Mouse (Mus musculus): ENCODE measurements around the gene Eno2.

The Eno2 gene

DNA sequence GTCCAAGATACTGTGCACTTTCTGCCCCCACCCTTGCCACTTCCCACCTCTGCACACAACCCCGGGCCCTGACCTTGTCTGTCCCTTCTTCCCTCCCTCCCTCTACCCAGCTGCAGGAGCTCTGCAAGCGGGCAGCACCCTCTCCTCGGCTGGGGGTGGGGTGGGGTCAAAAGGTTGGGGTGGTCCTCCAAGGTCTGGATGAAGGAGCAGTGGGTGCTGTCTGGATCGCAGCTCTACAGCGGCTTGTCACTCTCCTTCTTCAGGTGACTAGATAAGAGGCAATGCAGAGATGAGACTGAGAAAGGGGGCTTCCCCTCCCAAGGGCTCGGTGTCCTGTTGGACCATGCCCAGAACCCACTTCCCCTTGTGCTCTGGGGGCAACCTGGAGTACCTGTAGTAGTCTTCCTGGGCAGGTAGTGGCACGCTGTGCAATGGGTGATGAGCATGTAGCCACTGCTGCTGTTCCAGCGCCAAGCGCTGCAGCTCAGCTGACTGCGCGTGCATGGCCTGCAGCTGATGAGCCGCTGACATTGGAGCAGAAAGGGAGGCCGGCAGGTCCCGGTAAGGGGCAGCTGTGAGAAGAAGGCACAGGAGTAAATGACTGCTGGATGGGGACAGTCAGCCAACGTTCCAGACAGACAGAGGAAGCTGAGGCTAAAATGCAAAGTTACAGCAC is 26.5 kb downstream of the Eno2 start:
- CTCF ChIA-PET: interaction anchor here (0.6 to 3.8 kb wide), 3 partner anchors 16 to 267 kb away, joined by 3 to 22 read pairs (median 7); no protein-coding TSS in a partner anchor

DNA sequence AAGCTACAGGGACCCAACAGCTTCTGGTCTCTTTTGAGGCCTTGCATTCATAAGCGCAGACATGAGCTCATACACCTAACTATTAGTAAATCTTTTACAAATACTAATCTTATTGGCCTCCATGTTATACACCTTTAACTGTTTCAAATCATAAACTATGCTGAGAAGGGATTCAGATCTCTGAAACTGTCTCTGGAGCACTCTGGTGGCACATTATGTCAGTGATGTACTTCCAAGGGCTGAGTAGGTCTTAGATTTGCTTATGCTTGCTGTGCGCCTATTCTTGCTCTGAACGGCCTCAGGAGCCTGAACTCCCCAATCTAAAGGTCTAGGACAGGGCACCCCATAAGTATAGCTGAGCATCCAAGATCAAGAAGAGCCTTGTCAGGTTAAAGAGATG is 27.6 kb downstream of the Eno2 start:
- CTCF ChIA-PET: interaction anchor here (1.3 to 3.8 kb wide), 2 partner anchors 16 to 26 kb away, joined by 4 to 22 read pairs; no protein-coding TSS in a partner anchor

DNA sequence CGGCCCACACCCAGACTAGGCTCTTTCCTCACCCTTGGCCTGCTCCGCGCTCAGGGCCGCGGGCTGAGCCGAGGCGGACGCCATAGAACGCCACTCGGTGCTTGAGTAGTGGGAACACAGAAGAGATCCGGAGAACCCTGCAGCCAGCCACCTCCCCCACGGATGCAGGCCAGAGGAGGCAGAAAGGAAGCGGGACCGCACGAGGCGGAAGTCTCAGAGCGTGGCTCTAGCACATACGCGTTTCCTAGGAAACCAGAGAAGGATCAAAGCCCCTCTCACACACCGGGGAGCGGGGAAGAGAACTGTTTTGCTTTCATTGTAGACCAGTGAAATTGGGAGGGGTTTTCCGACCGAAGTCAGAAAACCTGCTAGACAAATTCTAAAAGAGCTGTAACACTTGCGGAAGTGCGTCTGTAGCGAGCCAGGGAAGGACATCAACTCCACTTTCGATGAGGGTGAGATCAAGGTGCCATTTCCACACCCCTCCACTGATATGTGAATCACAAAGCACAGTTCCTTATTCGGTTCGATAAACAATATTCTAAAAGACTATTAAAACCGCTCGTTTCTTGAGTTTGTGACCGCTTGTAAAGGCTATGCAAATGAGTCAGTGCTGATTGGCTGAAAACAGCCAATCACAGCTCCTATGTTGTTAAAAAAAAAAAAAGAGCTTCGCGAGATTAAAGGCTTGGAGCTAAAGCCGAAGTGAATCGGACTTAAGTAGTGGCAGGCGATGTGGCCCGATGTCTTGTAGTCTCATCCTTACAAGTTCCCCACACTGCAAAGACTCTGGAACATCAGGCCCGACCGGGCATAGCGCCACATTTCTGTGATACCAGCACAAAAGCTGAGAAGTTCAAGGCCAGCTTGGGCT is 28.3 kb downstream of the Eno2 start, which contains the start of gene Grcc10:
Grcc10 (minus strand) TSS at position 487 of the 874 bp plus-strand sequence.
- CTCF ChIA-PET: interaction anchor here (1.0 to 3.8 kb wide), 4 partner anchors 16 to 38 kb away, joined by 3 to 22 read pairs (median 4); no protein-coding TSS in a partner anchor

DNA sequence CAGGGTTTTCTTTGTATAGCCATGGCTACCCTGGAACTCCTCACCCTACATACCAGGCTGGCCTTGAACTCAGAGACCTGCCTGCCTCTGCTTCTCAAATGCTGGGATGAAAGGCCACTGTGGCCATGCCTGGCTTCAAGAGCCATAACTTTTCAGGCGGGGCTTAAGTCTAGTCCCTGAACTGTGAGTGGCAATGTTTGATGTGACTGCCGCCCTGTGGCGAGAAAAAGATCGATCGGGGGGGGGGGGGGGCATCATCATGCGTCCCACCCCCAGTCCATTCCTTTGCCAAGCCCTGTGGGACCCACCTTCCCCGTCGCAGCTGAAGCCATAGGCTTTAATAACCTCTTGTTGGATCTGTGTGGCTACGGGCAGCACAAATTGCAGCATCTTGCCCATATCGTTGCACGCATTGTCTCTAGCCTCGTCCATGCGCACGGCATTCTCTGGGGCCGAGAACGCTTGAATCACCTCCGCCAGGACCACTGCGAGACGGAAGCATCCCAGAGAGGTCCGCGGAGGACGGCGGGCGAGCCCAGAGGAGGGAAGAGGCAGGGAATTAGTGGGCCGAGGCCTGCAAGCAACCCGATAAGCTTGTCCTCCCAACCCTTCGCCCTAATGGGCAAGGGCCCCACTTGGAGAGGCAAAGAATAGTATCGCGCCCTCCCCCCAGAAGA is 29.1 kb downstream of the Eno2 start:
- CTCF ChIA-PET: interaction anchor here (1.0 to 3.8 kb wide), 3 partner anchors 17 to 37 kb away, joined by 3 to 22 read pairs (median 4); no protein-coding TSS in a partner anchor

DNA sequence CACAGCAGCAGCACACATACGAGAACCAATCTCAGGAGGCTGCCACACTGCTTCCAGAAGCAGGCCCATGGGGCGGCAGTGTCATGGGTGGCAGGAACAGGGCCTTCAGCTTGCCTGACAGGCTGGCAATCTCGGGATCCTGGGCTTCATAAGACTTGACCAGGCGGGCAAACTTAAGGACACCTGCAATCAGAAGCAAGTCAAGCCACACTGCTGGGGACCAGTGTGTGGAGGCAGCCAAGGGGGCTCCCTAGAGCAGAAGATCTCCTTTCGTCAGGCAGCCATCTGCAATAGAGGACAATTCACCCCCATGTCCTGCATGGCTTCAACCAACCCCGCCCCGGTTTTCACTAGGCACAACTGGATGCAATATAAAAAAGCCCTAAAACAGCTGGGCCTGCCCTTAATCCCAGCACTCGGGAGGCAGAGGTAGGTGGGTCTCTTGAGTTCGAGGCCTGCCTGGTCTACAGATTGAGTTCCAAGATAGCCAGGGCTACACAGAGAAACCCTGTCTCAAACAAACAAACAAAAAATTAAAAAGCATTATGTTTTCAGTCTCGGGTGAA is 30.2 kb downstream of the Eno2 start:
- CTCF ChIA-PET: interaction anchor here (0.5 to 3.8 kb wide), 2 partner anchors 23 to 169 kb away, joined by 3 to 22 read pairs; no protein-coding TSS in a partner anchor

DNA sequence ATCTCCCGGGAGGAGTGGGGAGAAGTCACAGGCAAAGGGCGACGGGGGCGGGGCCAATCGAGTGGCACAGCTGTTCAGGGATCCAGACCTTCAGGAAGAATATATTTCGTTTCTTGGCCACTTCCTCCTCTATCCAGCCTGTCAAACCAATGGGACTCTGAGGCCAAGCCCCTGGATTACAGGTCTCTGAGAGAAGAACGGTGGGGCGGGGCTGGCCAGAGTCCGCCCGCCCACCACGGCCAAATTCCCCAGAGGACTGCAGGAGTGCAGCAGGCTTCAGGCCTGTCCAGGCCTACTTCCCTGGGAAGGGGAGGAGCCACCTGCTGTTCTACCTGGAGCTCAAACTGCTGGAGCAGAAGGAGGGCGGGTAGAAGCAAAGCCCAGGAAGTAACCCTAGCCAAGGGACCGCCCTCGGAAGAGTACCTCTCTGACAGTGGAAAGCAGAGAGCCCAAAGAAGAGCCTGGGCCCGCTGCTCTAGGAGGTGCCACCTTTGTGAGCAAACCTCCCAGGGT is 30.9 kb downstream of the Eno2 start, which contains the start of gene Ptpn6:
Ptpn6 (minus strand) TSS at position 204 of the 513 bp plus-strand sequence.
- CTCF ChIA-PET: interaction anchor here (0.5 to 1.0 kb wide), 2 partner anchors 10 to 169 kb away, joined by 3 to 4 read pairs; no protein-coding TSS in a partner anchor

DNA sequence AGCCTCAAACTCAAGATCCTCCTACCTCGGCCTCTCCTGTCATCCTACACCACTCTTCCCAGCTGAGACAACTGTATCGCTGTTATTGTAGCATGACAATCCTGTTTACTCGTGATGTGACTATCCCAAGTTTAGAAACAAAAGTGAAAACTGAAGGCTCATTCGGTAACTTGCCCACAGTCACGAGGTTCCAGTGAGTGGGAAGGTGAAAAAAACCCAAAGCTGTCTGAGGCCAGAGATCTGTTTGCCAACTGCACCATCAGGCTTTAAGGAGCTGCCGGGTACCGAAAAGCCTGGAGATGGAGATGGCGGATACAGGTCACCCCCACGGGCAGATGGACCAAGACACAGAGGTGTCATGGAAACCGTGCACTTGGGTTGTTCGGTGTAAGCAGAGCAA is 32.4 kb downstream of the Eno2 start:
- CTCF ChIA-PET: no interaction called here

DNA sequence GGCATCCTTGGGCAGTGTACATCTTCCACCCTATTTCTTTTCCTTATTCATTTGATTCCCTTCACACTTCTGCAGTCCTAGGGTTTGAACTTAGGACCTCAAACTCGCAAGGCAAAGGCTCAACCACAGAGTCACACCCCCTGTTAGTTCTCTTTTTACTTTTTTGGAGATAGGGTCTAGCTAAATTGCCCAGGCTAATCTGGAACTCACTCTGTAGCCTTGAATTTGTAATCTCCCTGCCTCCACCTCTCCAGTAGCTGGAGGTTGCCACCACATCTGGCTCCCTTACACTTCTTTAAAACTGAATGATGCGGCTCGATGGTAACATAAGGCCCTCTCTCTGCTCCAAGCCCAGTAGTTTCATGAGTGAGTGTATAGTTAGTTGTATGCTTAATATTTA is 35.1 kb downstream of the Eno2 start:
- CTCF ChIA-PET: no interaction called here

DNA sequence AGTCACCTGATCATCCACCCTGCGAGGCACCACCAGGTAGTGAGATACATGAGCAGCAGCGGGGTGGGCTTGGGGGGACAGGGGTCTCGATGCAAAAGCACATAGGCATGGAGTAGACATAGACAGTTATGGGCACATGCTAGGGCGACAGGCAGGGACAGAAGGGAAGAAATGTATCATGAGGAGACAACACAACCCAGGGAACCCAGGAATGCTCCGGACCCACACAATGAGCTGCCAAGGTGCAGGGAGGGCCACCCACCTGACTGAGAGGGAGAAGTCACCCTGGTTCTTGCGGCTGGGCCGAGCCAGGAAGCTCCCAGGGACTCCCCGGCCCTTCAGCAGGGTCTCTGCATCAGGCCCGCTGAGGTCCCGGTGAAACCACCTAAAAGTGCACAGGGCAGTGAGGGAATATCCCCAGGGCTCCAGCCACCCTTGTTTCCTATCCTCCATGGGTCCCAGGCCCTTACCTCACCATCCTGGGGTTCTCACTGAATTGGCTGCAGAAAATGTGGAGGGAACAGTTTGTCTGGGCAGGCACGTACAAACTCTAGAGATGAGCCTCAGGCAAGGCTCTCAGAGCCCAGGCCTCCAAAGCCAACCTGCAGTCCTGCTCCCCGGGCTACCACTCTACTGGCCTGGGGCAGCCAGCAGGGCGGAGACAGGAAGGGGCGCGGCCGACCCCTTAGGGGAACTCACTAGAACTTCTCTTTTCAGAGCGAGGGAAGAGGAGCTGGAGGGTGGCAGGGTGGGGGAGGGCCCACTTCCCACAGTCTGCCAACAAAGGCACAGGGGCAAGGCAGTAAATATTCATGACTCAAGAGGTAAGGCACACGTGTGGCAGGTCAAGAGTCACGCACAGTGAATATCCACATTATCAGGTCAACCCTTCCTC is 36.8 kb downstream of the Eno2 start:
- CTCF ChIA-PET: interaction anchor here (1.4 kb wide), 1 partner anchor 16 kb away, joined by 3 read pairs; no protein-coding TSS in a partner anchor

DNA sequence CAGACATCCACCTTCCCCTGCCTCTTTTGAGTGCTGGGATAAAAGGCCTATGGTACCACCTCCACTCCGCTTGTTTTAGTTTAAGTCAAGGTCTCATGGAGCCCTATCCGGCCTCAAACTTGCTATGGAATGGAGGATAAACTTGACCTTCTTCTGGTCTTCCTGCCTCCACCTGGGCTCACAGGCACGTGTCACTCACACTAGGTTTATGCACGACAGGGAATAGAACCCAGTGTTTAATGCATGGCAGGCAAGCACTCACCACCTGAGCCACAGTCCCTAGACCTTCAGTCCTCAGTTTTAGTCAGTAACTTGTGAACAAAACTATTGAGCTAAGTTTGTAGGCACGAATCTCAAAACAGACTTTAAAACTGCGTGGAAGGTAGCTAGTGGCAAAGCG is 38.4 kb downstream of the Eno2 start:
- CTCF ChIA-PET: interaction anchor here (1.1 kb wide), 1 partner anchor 14 kb away, joined by 6 read pairs; no protein-coding TSS in a partner anchor

DNA sequence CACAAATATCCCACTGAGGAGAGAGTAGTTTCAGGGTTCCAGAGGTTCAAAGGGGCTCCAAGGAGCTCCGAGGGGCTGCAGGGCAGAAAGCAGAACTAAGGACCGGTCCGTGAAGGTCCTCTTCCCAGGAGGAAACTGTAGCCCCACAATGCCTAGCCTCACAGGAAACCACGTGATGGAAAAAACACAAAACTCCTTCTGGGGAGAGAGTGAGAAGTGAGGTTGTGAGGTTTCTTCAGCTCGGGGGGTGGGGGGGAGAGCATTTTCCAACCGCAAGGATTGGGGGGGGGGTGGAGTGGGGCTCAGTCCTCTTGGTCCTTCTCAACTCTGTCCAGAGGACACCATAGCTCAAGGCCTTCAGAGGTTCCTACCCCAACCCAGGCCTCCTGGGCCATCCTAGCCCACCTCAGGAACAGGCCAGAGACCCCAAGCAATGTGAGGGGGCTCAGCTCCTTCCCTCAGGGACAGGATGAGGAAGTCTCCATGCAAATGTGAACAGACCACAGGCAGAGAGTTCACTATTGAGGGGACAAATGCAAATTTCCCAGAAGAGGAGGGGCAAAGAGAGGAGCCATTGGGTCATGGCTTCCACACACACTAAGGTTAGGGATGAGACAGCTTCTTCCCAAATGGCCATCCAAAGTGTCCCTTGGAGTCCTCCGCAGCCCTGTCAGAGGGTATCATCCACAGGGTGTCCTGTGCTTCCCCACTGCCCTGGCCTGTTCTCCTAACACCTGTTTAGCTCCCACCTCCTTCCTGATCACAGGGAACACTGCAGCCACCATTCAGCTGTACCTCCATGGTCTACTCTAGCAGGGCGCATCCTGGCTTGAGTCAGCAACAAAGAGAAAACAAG is 39.4 kb downstream of the Eno2 start:
- CTCF ChIA-PET: interaction anchor here (0.6 to 1.8 kb wide), 4 partner anchors 11 to 79 kb away, joined by 3 to 9 read pairs (median 4); no protein-coding TSS in a partner anchor

DNA sequence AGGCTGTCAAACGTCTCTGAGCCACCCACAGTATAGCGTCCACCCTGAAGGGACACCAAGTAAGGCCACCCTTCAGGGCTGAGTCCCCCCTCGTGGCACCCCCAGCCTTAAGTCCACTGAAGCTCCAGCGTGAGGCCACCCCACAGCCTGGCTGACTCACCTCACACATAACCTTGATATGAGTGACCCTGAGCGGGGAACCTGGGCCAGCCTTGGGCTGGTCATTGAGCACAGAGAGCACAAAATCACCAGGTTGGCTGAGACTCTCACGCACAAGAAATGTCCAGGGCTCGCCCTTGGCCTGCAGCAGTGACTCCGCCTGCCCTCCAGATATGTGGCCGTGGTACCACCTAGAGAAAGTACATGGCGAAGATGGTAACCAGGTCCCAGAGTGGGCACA is 40.9 kb downstream of the Eno2 start:
- CTCF ChIA-PET: interaction anchor here (0.9 to 1.8 kb wide), 2 partner anchors 9 to 10 kb away, joined by 4 to 9 read pairs; partner anchors contain the start of gene Ptpn6

DNA sequence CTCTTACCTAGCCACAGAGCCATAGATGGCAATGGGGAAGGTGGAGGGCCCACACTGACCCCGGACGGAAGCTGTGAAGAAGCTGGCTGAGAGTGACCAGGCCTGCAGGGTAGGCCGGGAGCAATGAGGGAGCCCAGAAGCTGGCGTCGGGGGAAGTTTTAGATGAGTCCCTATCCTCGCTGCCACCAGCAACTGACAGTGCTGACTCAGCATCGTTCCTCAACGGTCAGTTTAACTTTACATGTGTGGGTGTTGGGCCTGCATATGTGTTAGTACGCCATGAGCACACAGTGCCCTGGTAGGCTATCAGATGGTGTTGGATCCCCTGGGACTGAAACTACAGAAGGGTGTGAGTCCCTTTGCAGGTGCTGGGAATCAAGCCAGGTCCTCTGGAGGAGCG is 45.0 kb downstream of the Eno2 start:
- CTCF ChIA-PET: interaction anchor here (1.1 to 1.5 kb wide), 2 partner anchors 9 to 32 kb away, joined by 5 to 9 read pairs; partner anchors contain the start of genes Atn1 and Gm45234

DNA sequence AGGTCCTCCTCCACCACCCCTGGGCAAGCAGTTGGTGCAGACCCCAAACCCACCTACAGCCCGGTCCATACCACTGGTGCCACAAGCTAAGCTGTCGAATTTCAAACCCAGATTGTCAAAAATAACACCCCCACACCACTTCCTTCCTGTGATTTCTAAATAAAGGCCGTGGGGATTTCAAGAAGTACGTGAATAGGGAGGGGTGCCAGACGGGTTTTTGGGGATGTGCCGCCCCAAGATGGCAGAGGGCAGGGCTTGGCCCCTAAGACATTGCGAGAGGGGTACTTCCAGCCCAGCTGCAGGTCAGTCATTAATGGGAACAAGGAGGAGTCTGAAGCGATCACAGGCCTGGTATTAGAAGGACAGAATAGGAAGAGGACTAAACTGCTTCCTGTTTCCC is 45.9 kb downstream of the Eno2 start:
- CTCF ChIA-PET: interaction anchor here (1.5 kb wide), 1 partner anchor 8 kb away, joined by 5 read pairs; no protein-coding TSS in a partner anchor

DNA sequence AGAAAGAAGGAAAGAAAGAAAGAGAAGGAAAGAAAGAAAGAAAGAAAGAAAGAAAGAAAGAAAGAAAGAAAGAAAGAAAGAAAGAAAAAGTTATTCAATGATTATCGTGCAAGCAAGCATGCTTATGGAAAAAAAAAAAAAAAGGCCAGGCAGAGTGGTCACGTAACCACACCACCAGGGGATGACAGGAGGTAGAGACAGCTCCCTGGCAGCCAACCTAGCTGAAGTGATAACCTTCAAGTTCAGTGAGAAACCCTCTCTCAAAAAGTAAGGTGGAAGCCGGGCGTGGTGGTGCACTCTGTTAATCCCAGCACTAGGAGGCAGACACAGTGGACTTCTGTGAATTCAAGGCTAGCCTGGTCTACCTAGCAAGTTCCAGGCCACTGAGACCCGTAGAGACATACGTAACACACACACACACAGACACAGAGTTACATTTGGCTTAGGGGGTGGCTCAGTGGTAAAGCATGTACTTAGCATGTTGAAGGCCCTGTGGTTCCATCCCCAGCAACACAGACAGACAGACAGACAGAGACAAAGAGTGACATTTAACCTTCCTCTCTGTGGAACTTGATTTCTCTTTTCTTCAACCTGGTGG is 46.5 kb downstream of the Eno2 start:
- CTCF ChIA-PET: interaction anchor here (0.7 kb wide), 1 partner anchor 568 kb away, joined by 3 read pairs; no protein-coding TSS in a partner anchor

DNA sequence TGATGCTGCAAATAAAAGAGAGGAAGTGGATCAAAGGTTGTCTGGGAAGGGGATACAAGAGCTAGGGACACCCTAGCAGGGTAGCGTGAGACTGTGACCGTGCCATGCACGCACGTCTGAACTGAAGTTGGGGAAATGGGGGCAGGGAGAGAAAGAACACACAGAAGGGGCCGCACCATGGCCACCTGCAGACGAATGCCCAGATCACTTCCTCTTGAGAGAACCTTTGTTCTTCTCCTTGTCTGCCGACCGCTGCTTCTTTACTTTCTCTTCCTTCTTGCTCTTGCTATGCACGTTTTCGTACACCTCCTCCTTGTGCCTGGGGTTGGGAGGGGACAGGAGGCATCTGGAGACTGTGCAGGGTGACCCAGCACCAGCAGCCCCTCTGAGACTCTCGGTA is 48.6 kb downstream of the Eno2 start:
- CTCF ChIA-PET: no interaction called here

DNA sequence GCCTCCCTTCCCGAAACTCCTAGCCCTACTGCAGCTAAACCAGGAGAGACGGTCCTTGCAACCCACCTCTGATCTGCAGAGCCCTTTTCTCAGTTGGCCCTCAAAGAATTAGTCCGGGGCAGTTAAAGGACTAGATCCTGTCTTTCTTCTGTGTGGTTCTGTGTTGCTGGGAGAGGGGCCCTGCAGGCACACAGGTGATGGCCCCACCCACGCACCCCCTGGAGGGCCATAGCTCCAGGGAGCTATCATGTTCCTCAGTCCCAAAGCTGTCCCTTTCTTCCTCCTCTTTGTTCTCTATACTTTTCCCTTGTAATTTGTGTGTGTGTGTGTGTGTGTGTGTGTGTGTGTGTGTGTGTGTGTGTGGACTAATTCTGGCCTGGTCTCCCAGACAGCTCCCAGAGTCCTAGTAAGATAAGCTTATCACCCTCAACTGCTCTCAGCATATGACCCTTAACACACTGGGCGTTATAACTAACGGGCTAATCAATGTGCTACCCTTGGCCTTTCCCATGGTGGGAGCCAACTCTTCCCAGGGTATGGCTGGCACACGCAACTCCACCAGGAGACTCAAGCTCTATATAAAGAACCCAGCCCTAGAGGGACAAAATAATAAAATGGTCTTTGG is 50.0 kb downstream of the Eno2 start:
- CTCF ChIA-PET: interaction anchor here (0.9 to 1.4 kb wide), 3 partner anchors 10 to 51 kb away, joined by 3 to 9 read pairs (median 5); no protein-coding TSS in a partner anchor
